In the genomic region with DNA sequence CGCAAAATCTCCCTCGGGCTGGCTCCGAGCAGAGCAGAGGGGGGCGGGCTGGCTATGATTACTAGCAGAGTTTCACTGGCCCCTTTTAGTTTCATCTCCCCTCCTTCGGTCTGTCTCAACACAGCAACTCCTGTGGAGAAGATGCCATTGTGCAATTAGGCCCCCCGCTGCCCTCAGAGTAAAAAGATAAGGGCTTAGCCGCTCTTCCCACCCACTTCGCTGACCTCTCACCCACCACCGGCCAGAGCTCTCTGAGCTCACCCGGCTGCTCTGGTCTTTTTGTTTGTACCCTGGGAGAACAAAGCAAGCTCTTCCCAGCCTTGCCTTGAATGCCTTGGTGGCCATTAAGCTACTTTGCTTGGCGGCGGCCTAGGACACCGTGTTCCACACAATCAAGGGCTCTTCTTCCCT, we compare ENCODE assay signal across 9 mouse cellular contexts. TPM values are rescaled to one million over a fixed set of nuclear protein-coding genes. Genes with fewer than 3 reads are reported as not detected.
DNase-seq lines count a peak whose midpoint lies in the region; ATAC-seq and TF ChIP-seq lines count a peak whose summit lies in the region.
"Had no signal": no experiment of that assay in that cellular context is flagged by ENCODE, and none has a peak within 500 bp of the region (broad histone marks: within the 10 kb centered on the region; RNA-seq: fewer than 3 reads in every experiment).

No protein-coding gene starts in this region.

- H3K4me3 ChIP-seq in intestine, embryonic 14.5 days (ENCODE audit: low read depth, low read length): no peak overlapping the region
- H3K4me3 ChIP-seq in intestine, postnatal 0 days (ENCODE audit: low read depth, low read length): no peak overlapping the region
- peak overlapping the region; percentile 38 for H3K4me3 ChIP-seq in brown adipose tissue, adult 24 weeks (ENCODE audit: insufficient read depth, low read depth, low read length)
- no peak overlapping the region for H3K4me3 ChIP-seq in heart, embryonic 16.5 days (ENCODE audit: low read length)
- no peak overlapping the region for H3K4me3 ChIP-seq in midbrain, embryonic 12.5 days

- H3K9ac ChIP-seq in intestine, embryonic 14.5 days (ENCODE audit: low read length): no peak overlapping the region
- no peak overlapping the region for H3K9ac ChIP-seq in intestine, postnatal 0 days (ENCODE audit: low read depth, low read length)
- H3K9ac ChIP-seq in heart, embryonic 16.5 days (ENCODE audit: low read length): no peak overlapping the region
- no peak overlapping the region for H3K9ac ChIP-seq in midbrain, embryonic 12.5 days (replicated peaks)

- H3K27ac ChIP-seq in intestine, embryonic 14.5 days (ENCODE audit: low read depth): no peak overlapping the region
- H3K27ac ChIP-seq in intestine, postnatal 0 days (ENCODE audit: low read depth, low read length): no peak overlapping the region
- H3K27ac ChIP-seq in brown adipose tissue, adult 24 weeks (replicated peaks; ENCODE audit: low read depth, low read length): peak overlapping the region; percentile 40; the same call in 1 of the 2 replicates
- no peak overlapping the region for H3K27ac ChIP-seq in heart, embryonic 16.5 days (ENCODE audit: low read length)
- H3K27ac ChIP-seq in midbrain, embryonic 12.5 days (replicated peaks): no peak overlapping the region

- no peaks in the 10 kb centered on the region for H3K4me1 ChIP-seq in intestine, embryonic 14.5 days (replicated peaks; ENCODE audit: control insufficient read depth, insufficient read depth, low read length)
- H3K4me1 ChIP-seq in intestine, postnatal 0 days (replicated peaks; ENCODE audit: control insufficient read depth, insufficient read depth, low read length): no peaks in the 10 kb centered on the region
- peaks cover 4% of the 10 kb centered on the region; the same call in 1 of the 2 replicates for H3K4me1 ChIP-seq in brown adipose tissue, adult 24 weeks (ENCODE audit: control insufficient read depth, insufficient read depth, insufficient read length, low read length)
- H3K4me1 ChIP-seq in heart, embryonic 16.5 days (ENCODE audit: control insufficient read depth, insufficient read depth, low read length): peaks cover 4% of the 10 kb centered on the region; the same call in 1 of the 2 replicates
- peaks cover 5% of the 10 kb centered on the region; the same call in 1 of the 2 replicates for H3K4me1 ChIP-seq in midbrain, embryonic 12.5 days

- no peaks in the 10 kb centered on the region for H3K36me3 ChIP-seq in intestine, embryonic 14.5 days (ENCODE audit: control insufficient read depth, insufficient read depth, low read length)
- H3K36me3 ChIP-seq in intestine, postnatal 0 days (ENCODE audit: control insufficient read depth, insufficient read depth): no peaks in the 10 kb centered on the region
- no peaks in the 10 kb centered on the region for H3K36me3 ChIP-seq in heart, embryonic 16.5 days (ENCODE audit: control insufficient read depth, insufficient read depth)
- no peaks in the 10 kb centered on the region for H3K36me3 ChIP-seq in midbrain, embryonic 12.5 days

- H3K27me3 ChIP-seq in intestine, embryonic 14.5 days (replicated peaks; ENCODE audit: control insufficient read depth, insufficient read depth, low read length): no peaks in the 10 kb centered on the region
- H3K27me3 ChIP-seq in intestine, postnatal 0 days (replicated peaks; ENCODE audit: control insufficient read depth, insufficient read depth, low read length): no peaks in the 10 kb centered on the region
- H3K27me3 ChIP-seq in heart, embryonic 16.5 days (ENCODE audit: control insufficient read depth, insufficient read depth, low read length): no peaks in the 10 kb centered on the region
- H3K27me3 ChIP-seq in midbrain, embryonic 12.5 days: 0 out of 2 replicates have a peak, but pooled peaks cover 2% of the 10 kb centered on the region

- H3K9me3 ChIP-seq in intestine, embryonic 14.5 days (ENCODE audit: control insufficient read depth, low read length): no peaks in the 10 kb centered on the region
- no peaks in the 10 kb centered on the region for H3K9me3 ChIP-seq in intestine, postnatal 0 days (ENCODE audit: control insufficient read depth)
- H3K9me3 ChIP-seq in heart, embryonic 16.5 days (replicated peaks; ENCODE audit: control insufficient read depth, low read length): no peaks in the 10 kb centered on the region
- no peaks in the 10 kb centered on the region for H3K9me3 ChIP-seq in midbrain, embryonic 12.5 days

- peak; percentile 52 for DNase-seq in intestine, embryonic 14.5 days (ENCODE audit: low spot score)
- no peak for DNase-seq in layer of hippocampus, adult 9-11 months
- no peak for DNase-seq in layer of hippocampus, adult 11-12 months (ENCODE audit: low spot score)
- no peak for DNase-seq in frontal cortex, adult 2 months (ENCODE audit: extremely low spot score in 1 of 2, low spot score in 1 of 2)

- no peak for TF ChIP-seq CTCF in intestine, postnatal 0 days (IDR thresholded peaks at IDR 0.05; ENCODE audit: low read depth)

- WGBS in intestine, embryonic 14.5 days: 28% methylated on average over 13 of the region's 13 CpGs
- 47% methylated on average over 13 of the region's 13 CpGs for WGBS in intestine, postnatal 0 days
- whole genome bisulfite sequencing in heart, embryonic 16.5 days: 29% methylated on average over 13 of the region's 13 CpGs
- WGBS in midbrain, embryonic 12.5 days: 19% methylated on average over 13 of the region's 13 CpGs

- ATAC-seq in intestine, embryonic 14.5 days (replicated peaks; ENCODE audit: low FRiP score, low TSS enrichment, low read depth): no peak
- ATAC-seq in intestine, postnatal 0 days: no peak
- ATAC-seq in heart, embryonic 16.5 days (replicated peaks; ENCODE audit: extremely low read depth, insufficient read depth, low FRiP score): no peak
- ATAC-seq in midbrain, embryonic 12.5 days (ENCODE audit: low FRiP score, low read depth): peak; percentile 73
- ATAC-seq: Patski had no signal

- H3K4me2 ChIP-seq in intestine, embryonic 14.5 days (ENCODE audit: low read length): no peak overlapping the region
- no peak overlapping the region for H3K4me2 ChIP-seq in intestine, postnatal 0 days (replicated peaks; ENCODE audit: low read depth)
- H3K4me2 ChIP-seq in heart, embryonic 16.5 days (ENCODE audit: low read depth, low read length): peak overlapping the region; percentile 31; the same call in 1 of the 2 replicates
- H3K4me2 ChIP-seq in midbrain, embryonic 12.5 days (replicated peaks): peak overlapping the region; percentile 9; the same call in 1 of the 2 replicates

RNA-seq across cellular contexts. Expression of gene Rbbp7, which starts 32.8 kb away (rescaled TPM):
- 648 and 671 TPM in 2 replicates for polyA plus RNA-seq in intestine, embryonic 14.5 days (2014; fragmentation: Nextera tagmentation; extraction: Ambion mirVana)
- polyA plus RNA-seq in intestine, postnatal 0 days (2015; fragmentation: Nextera tagmentation; extraction: Ambion mirVana): 233 and 235 TPM in 2 replicates
- 57.3 and 65.9 TPM in 2 replicates for polyA plus RNA-seq in brown adipose tissue, adult 24 weeks (2012; ENCODE audit: insufficient read depth, insufficient read length, missing spikeins)
- polyA plus RNA-seq in heart, embryonic 16.5 days (2015; fragmentation: Nextera tagmentation; extraction: Ambion mirVana): 447 and 497 TPM in 2 replicates
- polyA plus RNA-seq in midbrain, embryonic 12.5 days (2016; fragmentation: Nextera tagmentation; extraction: Ambion mirVana): 272 and 288 TPM in 2 replicates
- polyA plus RNA-seq in frontal cortex, adult 2 months (2012; rRNA removed): 126 and 129 TPM in 2 replicates

Comparison
In these comparisons a context has a peak if more than half of its experiments do, and no peak if none do; other contexts are left out.
1. H3K4me2 ChIP-seq: peak in heart, embryonic 16.5 days (single experiment) and midbrain, embryonic 12.5 days (single experiment); none in intestine, embryonic 14.5 days (single experiment) and intestine, postnatal 0 days (single experiment).